Mouse (Mus musculus): ENCODE measurements at regions not wholly inside any gene's neighbourhood (a gene's known extent, or its start where the extent isn't known, plus 50 kb on each side); places are given as distances from the start of the nearest gene placed in this dataset.

- DNase-seq (ENCODE audit: low spot score): no peak
These were observed 291.9 kb upstream of the 4930412O13Rik start for GRCm38 (mm10) chr2:9589200-9589599.

GRCm38 (mm10) chr2:9592531-9592930 lies 288.5 kb upstream of the 4930412O13Rik start:
- no peak for DNase-seq (ENCODE audit: low spot score)

- peak; percentile 11 for DNase-seq (ENCODE audit: low spot score)
These were observed 287.1 kb upstream of the 4930412O13Rik start for GRCm38 (mm10) chr2:9593931-9594330.

- no peak for DNase-seq (ENCODE audit: low spot score)
These were observed 285.7 kb upstream of the 4930412O13Rik start for GRCm38 (mm10) chr2:9595236-9595850.

GRCm38 (mm10) chr2:9596135-9596534 lies 284.9 kb upstream of the 4930412O13Rik start:
- no peak for DNase-seq (ENCODE audit: low spot score)

- DNase-seq (ENCODE audit: low spot score): no peak
These were observed 276.1 kb upstream of the 4930412O13Rik start for GRCm38 (mm10) chr2:9604984-9605383.

GRCm38 (mm10) chr2:9607547-9607946 lies 273.5 kb upstream of the 4930412O13Rik start:
- no peak for DNase-seq (ENCODE audit: low spot score)

GRCm38 (mm10) chr2:9614415-9614814 lies 266.6 kb upstream of the 4930412O13Rik start:
- no peak for DNase-seq (ENCODE audit: low spot score)

GRCm38 (mm10) chr2:9616292-9616691 lies 264.8 kb upstream of the 4930412O13Rik start:
- no peak for DNase-seq (ENCODE audit: low spot score)

GRCm38 (mm10) chr2:9620303-9621244 lies 260.5 kb upstream of the 4930412O13Rik start:
- peak; percentile 90 for DNase-seq (ENCODE audit: low spot score)

- DNase-seq (ENCODE audit: low spot score): no peak
These were observed 257.4 kb upstream of the 4930412O13Rik start for GRCm38 (mm10) chr2:9623702-9624101.

- no peak for DNase-seq (ENCODE audit: low spot score)
These were observed 253.0 kb upstream of the 4930412O13Rik start for GRCm38 (mm10) chr2:9628026-9628425.

GRCm38 (mm10) chr2:9632719-9633446 lies 248.2 kb upstream of the 4930412O13Rik start:
- DNase-seq (ENCODE audit: low spot score): peak; percentile 67

GRCm38 (mm10) chr2:9639262-9639661 lies 241.8 kb upstream of the 4930412O13Rik start:
- no peak for DNase-seq (ENCODE audit: low spot score)

- no peak for DNase-seq (ENCODE audit: low spot score)
These were observed 239.4 kb upstream of the 4930412O13Rik start for GRCm38 (mm10) chr2:9641629-9642028.

- DNase-seq (ENCODE audit: low spot score): no peak
These were observed 238.6 kb upstream of the 4930412O13Rik start for GRCm38 (mm10) chr2:9642411-9642810.

- no peak for DNase-seq (ENCODE audit: low spot score)
These were observed 234.6 kb upstream of the 4930412O13Rik start for GRCm38 (mm10) chr2:9646466-9646865.

GRCm38 (mm10) chr2:9646963-9647362 lies 234.1 kb upstream of the 4930412O13Rik start:
- no peak for DNase-seq (ENCODE audit: low spot score)

- DNase-seq (ENCODE audit: low spot score): no peak
These were observed 231.0 kb upstream of the 4930412O13Rik start for GRCm38 (mm10) chr2:9650082-9650481.

- DNase-seq (ENCODE audit: low spot score): no peak
These were observed 222.2 kb upstream of the 4930412O13Rik start for GRCm38 (mm10) chr2:9658880-9659279.

GRCm38 (mm10) chr2:9669621-9670020 lies 211.4 kb upstream of the 4930412O13Rik start:
- no peak for DNase-seq (ENCODE audit: low spot score)

GRCm38 (mm10) chr2:9681691-9682152 lies 199.3 kb upstream of the 4930412O13Rik start:
- peak; percentile 13 for DNase-seq (ENCODE audit: low spot score)

Measured in heart, adult 8-10 months (tissue).